Mouse (Mus musculus) frontal cortex, postnatal 10 days (tissue): ENCODE measurements at regions not wholly inside any gene's neighbourhood (a gene's known extent, or its start where the extent isn't known, plus 50 kb on each side); places are given as distances from the start of the nearest gene placed in this dataset.

ENCODE experiments used
- DNase-seq, 2 experiments: peaks; one replicate each; pipeline ENCODE4 v3.0.0; 2022; ENCODE audit warnings: low spot score in 2 of 2, mixed read lengths in 1 of 2

DNA sequence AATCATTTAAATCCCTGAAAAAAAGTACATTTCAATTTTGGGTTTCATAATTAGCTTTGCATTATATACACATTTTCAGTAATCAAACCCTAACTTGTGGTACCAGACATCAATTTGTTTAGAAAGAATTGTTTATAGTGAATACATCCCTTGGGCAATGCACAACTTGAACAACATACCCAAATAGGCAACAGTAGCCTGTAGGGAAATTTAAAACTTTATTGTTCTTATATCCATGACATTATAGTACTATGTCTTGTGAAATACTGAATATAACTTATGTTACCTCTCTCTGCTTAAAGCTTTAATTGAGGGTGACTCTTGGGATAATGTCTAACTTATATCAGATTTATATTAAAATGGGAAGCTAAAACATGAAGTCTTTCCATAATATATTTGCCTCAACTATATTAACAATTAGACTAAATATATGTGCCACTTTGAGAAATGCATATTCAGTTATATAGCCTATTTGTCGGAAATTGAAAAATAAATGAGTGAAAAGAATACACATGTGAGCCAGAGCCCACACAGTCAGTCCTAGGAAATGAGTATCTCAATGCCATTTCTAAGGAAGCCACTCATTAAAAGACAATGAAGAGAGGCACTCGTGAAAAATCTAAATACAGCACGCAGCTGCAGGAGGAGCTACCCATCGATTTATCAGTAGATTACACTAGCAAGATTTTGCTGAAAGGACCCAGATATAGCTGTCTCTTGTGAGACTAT, 458.1 kb upstream of the Slitrk6 start:
- no peak for DNase-seq

DNA sequence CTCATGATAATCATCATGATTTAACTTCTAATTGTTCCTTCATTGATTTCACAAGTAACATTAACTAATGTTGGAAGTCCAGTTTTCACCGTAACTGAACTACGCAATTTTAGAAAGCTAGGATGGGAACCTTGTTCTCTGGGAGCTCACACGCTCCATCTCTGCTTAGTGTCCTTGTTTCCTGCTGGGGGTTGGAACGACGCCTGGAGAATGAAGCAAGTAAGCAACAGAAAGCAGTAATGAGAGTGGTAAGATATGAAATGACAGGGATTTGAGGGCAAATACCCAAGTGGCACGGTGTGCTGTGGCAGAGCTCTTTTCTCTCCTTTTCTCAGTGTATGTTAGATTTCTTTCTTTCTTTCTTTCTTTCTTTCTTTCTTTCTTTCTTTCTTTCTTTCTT, 448.0 kb upstream of the Slitrk5 start:
- DNase-seq, result no peak

- no peak for DNase-seq
These were observed 435.8 kb upstream of the Slitrk5 start for GRCm38 (mm10) chr14:111239121-111239520.

- peak; percentile 40 to 46 for DNase-seq
These were observed 425.4 kb upstream of the Slitrk5 start for GRCm38 (mm10) chr14:111249347-111249946.

- no peak for DNase-seq
These were observed 421.7 kb upstream of the Slitrk5 start for GRCm38 (mm10) chr14:111253190-111253589.

GRCm38 (mm10) chr14:111261696-111262095, 413.2 kb upstream of the Slitrk5 start:
- no peak for DNase-seq

GRCm38 (mm10) chr14:111270239-111270638, 404.7 kb upstream of the Slitrk5 start:
- no peak for DNase-seq

DNA sequence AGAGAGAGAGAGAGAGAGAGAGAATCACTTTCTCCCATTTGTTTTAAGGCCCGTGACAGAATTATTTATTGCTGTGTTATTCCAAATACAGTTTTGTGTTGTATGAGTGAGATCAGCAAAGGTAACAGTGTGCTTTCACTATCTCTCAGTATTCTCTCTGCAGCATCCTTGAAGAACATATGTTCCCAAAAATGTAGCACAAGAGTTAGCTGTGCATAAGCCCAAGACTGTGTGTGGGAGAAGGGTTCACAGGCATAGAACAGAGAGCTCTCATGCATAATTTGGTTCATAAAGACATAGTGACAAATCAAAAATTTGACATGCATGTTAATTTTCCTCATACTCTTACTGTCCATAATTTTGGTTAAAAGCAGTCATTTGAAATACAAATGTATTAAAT, 393.5 kb upstream of the Slitrk5 start:
- DNase-seq, result no peak

- no peak for DNase-seq
These were observed 391.0 kb upstream of the Slitrk5 start for GRCm38 (mm10) chr14:111283681-111284461.

GRCm38 (mm10) chr14:111285981-111286380, 388.9 kb upstream of the Slitrk5 start:
- no peak for DNase-seq

- DNase-seq, result no peak
These were observed 379.4 kb upstream of the Slitrk5 start for GRCm38 (mm10) chr14:111295521-111295920.

GRCm38 (mm10) chr14:111297796-111298195, 377.1 kb upstream of the Slitrk5 start:
- DNase-seq, result no peak

DNA sequence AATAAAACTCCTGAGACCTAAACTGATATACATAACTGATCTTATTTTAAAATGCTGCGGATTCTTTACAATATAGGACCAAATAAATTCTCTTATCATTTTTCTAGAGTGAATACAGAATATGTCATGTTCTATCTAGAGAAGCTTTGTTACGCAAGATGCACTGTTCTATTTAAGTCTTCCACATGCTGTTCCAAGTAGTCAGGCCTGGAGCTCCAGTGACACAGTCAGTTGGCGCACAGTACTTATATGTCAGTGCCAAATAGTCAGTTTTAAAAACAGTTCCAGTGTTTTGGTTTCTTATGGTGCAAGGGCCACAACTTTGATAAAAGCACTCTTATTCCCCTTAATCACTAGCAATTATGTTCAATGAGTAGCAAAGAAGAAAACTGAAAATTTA, 344.3 kb upstream of the Slitrk5 start:
- no peak for DNase-seq

- no peak for DNase-seq
These were observed 321.4 kb upstream of the Slitrk5 start for GRCm38 (mm10) chr14:111353518-111353917.

GRCm38 (mm10) chr14:111396803-111397202, 278.1 kb upstream of the Slitrk5 start:
- DNase-seq, result no peak

GRCm38 (mm10) chr14:111400809-111401208, 274.1 kb upstream of the Slitrk5 start:
- DNase-seq, result no peak

DNA sequence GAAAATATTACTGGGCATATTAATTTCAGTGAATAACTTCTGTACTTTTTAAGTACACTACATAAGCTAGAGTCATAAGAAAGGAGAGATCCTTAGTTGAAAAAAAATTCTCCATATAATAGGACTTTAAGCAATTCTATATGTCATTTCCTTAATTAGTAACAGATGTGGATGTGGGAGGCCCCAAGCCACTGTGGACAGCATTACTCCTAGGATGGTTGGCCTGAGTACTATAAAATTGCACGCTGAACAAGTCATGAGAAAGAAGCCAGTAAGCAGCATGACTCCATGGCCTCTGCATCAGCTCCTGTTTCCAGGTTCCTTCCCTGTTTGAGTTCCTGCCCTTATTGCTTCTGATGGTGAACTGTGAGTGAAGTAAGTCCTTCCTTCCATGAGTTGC, 272.4 kb upstream of the Slitrk5 start:
- no peak for DNase-seq

- no peak for DNase-seq
These were observed 271.3 kb upstream of the Slitrk5 start for GRCm38 (mm10) chr14:111403555-111403954.

DNA sequence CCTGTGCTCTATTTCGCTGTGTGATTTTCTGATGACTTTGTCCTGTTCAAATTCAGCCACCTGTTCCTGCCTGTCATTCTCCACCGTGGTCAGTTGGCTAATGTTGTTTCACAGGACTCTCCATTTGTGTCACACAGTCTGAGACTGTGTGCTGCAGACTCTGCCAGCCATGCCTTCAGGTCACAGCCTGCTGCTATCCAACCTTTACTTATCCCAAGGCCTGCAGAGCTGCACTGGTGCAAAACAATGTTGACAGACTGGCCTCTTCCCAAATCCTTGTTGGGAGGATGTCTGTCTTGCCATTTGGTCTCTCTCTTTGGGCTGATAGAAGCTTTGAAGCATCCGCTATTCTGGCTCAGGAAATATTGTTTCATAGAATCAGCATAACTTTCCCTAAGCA, 261.4 kb upstream of the Slitrk5 start:
- DNase-seq, result no peak

- no peak for DNase-seq
These were observed 256.4 kb upstream of the Slitrk5 start for GRCm38 (mm10) chr14:111418531-111418930.

- no peak for DNase-seq
These were observed 245.6 kb upstream of the Slitrk5 start for GRCm38 (mm10) chr14:111429101-111429857.
